Mouse (Mus musculus): ENCODE data around the gene Sparcl1.

Sparcl1 gene

GRCm38 (mm10) chr5:104113491-104114172 lies at the start of gene Sparcl1:
Sparcl1 (minus strand) TSS chr5:104113733.
- peak; percentile 18 for DNase-seq (ENCODE audit: low spot score)

DNA sequence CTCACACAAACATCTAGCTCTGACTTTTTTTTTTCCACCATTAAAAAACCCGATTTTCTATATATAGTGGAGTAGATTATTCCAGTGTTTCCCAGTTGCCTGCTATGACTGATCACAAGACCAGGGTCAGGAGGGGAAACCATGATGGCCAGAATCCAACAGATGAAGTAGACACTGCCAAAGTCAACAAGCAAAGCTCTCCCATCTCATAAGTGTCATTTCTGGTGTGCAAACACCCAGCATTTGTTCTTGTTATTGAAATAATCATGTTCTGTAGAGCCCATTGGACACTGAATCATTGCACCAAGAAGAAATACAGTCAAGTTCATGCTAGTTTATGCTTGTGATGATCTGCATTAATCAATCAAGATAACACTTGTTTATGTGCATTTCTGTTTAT lies 47.9 kb upstream of the Sparcl1 start:
- no peak for DNase-seq (ENCODE audit: low spot score)

DNA sequence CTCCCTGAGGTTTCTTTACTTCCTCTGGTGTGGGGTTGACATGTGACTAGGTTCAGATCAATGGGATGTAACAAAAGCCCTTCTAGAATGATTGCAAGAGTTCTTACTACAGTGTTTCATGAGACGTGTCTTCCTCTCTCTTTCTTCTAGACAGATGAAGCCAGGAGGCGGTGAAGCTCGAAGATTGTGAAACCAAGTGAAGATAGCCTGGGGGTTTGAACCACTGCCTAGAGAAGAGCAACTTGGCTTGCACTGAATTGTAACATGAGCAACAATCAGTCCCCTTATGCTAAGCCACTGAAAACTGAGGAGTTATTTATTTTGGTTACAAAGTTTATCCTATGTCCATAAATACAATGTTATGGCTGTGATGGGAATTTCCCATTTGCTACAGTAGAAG lies 47.0 kb upstream of the Sparcl1 start:
- no peak for DNase-seq (ENCODE audit: low spot score)

DNA sequence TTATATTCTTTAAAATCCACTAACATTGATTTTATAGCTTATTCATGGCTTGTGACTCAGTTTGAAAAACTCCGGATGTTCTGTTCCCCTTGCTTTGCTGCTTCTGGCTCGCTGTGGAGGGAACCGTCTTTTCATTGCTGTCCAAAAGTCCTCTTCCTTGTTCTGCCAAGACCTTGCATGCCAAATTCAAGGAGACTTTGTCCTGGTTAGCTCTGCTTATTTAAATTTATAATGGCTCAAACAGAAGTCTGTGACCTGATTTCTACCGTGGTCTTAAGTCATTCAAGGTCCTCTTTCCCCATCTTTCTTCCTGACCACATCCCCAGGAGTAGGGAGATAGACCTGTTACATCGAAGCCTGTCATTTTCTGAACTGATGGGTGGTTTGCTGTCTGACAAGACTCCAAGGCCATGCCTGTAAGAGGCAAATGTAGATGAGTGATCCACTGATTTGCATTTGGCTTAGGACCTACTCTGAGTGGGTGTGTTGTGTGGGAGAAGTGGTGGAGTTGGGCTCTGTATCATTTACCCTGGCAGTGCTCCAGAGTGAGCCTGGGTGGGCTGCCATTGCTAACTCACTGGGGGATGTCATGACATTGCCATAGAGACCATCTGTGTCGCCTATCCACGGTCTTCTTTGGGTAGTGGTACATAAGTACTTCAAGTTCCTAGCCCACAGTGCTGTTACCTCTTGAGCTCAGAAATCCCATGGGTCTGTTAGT lies 45.0 kb upstream of the Sparcl1 start:
- DNase-seq (ENCODE audit: low spot score) = no peak

- no peak for DNase-seq (ENCODE audit: low spot score)
Measured at GRCm38 (mm10) chr5:104157701-104158100, 44.2 kb upstream of the Sparcl1 start.

GRCm38 (mm10) chr5:104150196-104150595 lies 36.7 kb upstream of the Sparcl1 start:
- no peak for DNase-seq (ENCODE audit: low spot score)

GRCm38 (mm10) chr5:104149349-104149748 lies 35.8 kb upstream of the Sparcl1 start:
- no peak for DNase-seq (ENCODE audit: low spot score)

DNA sequence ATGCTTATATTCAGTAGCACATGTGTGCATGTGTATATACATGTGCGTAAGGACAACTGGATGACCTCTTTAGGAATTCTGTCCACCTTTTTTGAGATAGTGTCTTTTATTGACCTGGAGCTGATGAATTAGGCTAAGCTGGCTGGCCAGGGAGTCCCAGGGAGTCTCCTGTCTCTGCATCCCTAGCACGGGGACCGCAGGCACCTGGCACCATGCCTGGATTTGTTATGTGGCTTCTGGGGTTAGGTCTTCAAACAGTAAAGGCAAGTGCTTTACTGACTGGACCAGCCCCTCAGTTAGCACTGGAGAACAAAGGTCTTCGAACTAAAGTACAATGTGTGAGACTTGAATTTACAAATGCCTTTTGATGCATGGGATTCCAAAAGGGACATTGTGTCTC lies 30.5 kb upstream of the Sparcl1 start:
- no peak for DNase-seq (ENCODE audit: low spot score)

DNA sequence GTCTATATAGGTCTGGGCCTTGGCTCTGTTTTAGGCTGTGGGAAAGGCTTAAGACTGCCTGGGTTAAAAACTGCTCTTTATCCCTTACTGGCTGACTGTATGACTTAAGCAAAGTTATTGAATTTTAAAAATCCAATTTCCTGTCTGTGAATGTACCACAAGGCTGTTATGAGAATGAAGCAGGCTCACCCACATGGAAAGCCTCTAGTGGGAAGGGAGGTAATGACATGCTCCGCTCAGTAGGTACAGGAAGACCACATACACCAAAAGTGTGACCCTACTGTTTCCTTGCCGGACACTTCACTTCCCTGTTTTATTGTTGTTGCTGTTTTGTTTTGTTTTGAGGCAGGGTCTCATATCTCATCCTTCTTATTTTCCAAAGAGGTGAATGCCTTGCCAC lies 27.5 kb upstream of the Sparcl1 start:
- no peak for DNase-seq (ENCODE audit: low spot score)

DNA sequence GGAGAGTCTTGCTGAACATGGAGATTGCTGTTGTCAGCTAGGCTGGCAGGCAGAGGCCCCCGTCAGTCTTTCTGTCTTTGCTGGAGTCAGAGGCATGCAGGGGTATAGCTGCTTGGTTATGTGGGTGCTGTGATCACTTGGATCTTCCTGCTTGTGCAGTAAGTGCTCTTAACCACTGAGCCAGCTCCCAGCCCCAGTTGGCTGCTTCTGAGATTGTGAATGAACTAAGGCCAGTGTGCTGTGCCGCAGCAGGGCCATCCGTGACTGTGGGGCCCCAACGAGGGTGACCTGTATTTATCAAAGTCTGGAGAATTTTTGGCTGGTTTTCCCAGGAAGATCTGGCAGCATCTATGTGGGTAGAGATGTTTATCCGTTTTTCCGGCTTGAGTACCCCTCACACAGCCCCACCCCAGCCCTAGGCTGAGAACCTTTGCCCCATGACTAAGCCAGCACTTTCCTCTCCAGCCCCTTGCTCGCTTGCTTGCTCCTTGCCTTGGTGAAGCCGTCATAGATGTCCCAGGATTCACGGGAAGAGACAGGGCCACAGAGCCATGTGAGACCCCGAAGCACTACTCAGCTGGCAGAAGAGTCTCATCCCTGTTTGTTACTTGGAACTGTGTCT lies 24.5 kb upstream of the Sparcl1 start:
- DNase-seq (ENCODE audit: low spot score) = no peak

GRCm38 (mm10) chr5:104133752-104134151 lies 20.2 kb upstream of the Sparcl1 start:
- DNase-seq (ENCODE audit: low spot score) = no peak

DNA sequence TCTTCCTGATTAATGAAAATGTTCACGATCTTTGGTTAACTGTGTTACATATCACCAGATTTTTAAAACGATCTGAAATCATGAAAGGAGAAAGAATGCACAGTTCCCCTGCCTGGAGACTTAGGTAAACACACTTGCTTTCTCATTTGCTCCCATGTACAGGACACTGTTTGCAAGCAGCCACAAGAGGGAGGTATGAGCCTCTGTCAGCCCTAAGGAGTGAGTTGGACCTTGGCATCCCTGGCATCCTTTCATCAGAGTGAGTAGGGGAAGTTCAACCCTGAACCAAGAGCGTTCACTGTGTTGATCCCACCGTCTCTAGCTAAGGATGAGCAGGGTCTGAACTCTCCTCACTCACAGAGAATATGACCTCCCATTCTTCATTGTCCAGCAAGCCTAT lies 18.0 kb upstream of the Sparcl1 start:
- no peak for DNase-seq (ENCODE audit: low spot score)

GRCm38 (mm10) chr5:104130891-104131290 lies 17.4 kb upstream of the Sparcl1 start:
- DNase-seq (ENCODE audit: low spot score) = no peak

GRCm38 (mm10) chr5:104128281-104129031 lies 14.9 kb upstream of the Sparcl1 start:
- DNase-seq (ENCODE audit: low spot score) = no peak

DNA sequence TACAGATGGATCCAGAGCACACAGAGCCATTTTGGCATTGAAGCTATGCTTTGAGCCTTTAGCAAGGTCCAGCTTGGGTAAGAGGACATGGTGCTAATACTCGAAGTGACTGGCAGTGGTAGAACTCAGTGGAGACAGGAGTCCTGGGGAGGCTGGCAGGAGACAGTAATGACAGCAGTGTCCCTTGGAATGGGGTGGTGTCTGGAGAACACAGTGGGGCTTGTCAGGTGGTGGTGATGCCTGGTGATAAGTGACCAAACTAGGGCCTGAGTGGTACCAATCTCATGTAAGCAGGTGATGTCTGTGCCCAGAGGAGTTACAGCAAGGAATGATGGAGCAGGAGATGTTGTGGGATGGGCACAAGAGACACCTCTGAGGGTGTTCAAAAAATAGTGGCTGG lies 13.8 kb upstream of the Sparcl1 start:
- DNase-seq (ENCODE audit: low spot score) = no peak

DNA sequence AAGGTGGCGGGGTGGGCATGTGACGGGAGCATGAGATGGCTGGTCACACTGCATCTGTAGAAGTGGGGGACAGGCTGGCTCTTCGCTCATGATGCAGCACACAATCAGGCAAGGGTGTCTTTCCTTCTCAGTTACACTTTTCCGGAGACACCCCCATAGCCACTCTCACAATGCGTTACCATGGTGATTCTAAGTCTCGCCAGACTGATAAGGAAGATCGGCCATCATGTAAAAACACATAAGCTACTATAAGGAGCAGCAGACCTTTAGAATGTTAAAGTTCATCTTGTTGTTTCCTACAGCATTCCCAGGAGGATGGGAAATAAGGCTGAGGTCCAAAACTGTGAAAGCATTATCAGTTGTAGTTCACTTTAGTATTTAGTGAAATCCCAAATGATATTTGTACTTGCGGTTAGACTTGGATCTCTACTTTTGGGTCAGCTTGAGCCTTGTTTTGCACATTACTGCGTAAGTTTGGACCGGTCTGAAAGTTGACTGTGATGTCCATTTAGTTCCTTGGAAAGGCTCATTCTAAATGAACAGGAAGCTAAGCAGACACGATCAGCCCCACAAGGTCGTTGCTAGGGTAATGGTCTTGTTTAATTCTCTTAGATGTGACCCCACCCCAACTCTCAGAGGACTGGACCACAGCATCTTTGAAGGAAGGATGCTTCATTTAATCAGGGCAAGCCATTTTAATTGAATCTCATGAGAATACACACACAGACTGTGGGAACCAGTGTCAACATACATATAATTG lies 13.2 kb upstream of the Sparcl1 start:
- no peak for DNase-seq (ENCODE audit: low spot score)

DNA sequence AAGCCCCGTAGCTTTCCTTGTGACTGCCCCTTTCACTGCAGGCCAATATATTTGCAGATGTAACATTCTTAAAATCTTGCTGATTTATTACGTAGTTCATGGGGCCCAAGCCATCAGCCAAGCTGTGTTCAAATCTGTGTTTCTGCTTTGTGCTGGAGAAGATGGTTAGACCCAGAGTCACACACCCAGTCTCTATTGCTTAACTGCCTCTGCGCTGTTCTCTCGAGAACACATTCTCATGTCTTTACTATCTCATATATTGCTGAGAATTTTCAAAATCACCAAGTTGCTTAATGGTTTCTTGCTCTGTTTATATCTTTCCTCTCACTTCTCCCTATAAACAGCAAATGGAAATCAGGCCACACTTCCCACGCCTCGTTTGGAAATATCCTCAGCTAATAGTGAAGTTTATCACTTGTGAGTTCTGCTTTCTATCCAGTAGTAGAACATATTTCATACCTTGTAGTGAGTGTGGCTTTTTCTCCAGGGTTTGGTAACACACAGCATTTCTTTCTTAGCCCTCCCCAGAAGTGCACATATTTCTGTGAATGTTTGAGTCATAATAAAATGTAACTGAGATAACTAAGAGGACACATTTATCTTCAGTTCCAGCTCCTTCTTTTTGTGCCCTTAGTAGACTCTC lies 10.6 kb upstream of the Sparcl1 start:
- DNase-seq (ENCODE audit: low spot score) = no peak

DNA sequence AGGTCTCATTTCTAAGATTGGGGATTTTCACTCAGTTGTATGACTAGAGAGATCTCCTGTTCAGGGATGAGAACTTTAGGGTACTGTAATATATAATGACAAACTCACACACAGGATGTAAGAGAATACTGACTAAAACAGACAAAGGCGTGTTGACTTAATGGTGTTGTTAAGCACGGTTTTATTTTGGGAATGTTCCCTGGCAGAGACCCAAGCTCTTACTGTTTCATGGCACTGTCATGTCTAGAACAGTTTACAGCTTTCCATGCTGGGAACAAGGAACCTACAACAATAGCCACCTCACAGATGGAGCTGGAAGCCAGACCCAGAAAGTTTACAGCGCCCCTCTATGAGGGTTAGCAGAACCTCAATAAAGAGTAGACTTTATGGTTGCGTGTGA lies 2.4 kb upstream of the Sparcl1 start:
- DNase-seq (ENCODE audit: low spot score) = no peak

GRCm38 (mm10) chr5:104115118-104115517 lies 1.6 kb upstream of the Sparcl1 start:
- no peak for DNase-seq (ENCODE audit: low spot score)

DNA sequence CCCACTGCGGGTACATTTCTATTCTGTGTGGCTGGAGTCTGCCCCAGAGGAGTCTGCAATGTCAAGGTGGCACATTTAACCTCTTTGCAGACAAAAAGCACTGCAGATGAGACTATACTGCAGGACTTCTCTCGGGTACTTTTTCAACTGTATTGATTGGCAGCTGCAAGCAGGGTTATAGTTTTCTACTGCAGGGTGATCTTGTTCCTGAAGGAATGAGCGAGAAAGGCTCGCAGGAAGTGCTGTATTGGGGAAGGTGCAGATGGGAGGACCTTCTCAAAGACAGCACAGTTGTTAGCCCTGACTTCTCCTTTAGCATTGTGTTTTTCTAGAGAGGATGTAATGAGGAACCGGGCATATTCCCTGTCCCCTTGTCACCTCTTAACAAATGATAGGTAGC lies 1.0 kb downstream of the Sparcl1 start:
- no peak for DNase-seq (ENCODE audit: low spot score)

GRCm38 (mm10) chr5:104112016-104112415 lies 1.5 kb downstream of the Sparcl1 start:
- DNase-seq (ENCODE audit: low spot score) = no peak
